Mouse (Mus musculus) cerebral cortex, adult 2 months (tissue): ENCODE data around the gene Hist1h2bn.

Source experiments
- WGBS: fragments of 180-500 bp; shearing (Covaris S2); methylation state at CpG from one replicate; pipeline ENCODE4 v1.1.7; 2018; 5-methylcytosine and 5-hydroxymethylcytosine counted together

Hist1h2bn gene

GRCm38 (mm10) chr13:21782361-21783254, 28.7 kb downstream of the Hist1h2bn start:
- WGBS, result 3% methylated on average over 17 of the region's 35 CpGs

- under 1% methylated on average over 15 of the region's 20 CpGs for WGBS
Measured at GRCm38 (mm10) chr13:21783255-21783617, 29.3 kb downstream of the Hist1h2bn start, which contains the start of gene Hist1h3i. Gene Hist1h3i (minus strand): TSS chr13:21783370.

GRCm38 (mm10) chr13:21783734-21784161, 29.8 kb downstream of the Hist1h2bn start:
- WGBS, result 2% methylated on average over 9 of the region's 9 CpGs

GRCm38 (mm10) chr13:21784311-21784710, 30.4 kb downstream of the Hist1h2bn start:
- 34% methylated on average over 6 of the region's 6 CpGs for WGBS

- 15% methylated on average over 8 of the region's 8 CpGs for WGBS
Measured at GRCm38 (mm10) chr13:21786189-21786898, 32.4 kb downstream of the Hist1h2bn start.

GRCm38 (mm10) chr13:21786899-21787629, 33.1 kb downstream of the Hist1h2bn start, which contains the start of the genes Hist1h2an and Hist1h2bp:
Gene Hist1h2an (minus strand): TSS chr13:21787218.
Gene Hist1h2bp (plus strand): TSS chr13:21787461.
- WGBS, result under 1% methylated on average over 43 of the region's 63 CpGs

GRCm38 (mm10) chr13:21787760-21788593, 34.1 kb downstream of the Hist1h2bn start:
- WGBS, result 29% methylated on average over 19 of the region's 21 CpGs

- WGBS, result 71% methylated on average over 6 of the region's 6 CpGs
Measured at GRCm38 (mm10) chr13:21789925-21790324, 36.0 kb downstream of the Hist1h2bn start.

GRCm38 (mm10) chr13:21790601-21791283, 36.8 kb downstream of the Hist1h2bn start:
- 15% methylated on average over 17 of the region's 18 CpGs for WGBS

GRCm38 (mm10) chr13:21795584-21795983, 41.7 kb downstream of the Hist1h2bn start:
- 93% methylated on average over 7 of the region's 7 CpGs for WGBS

GRCm38 (mm10) chr13:21803058-21803457, 49.1 kb downstream of the Hist1h2bn start:
- no CpG with 5 or more reads among the region's 4 CpGs for WGBS
